Mouse (Mus musculus): ENCODE measurements around the gene Axin2. TPM values are rescaled to one million over a fixed set of nuclear protein-coding genes. Genes with fewer than 3 reads are reported as not detected.

The Axin2 gene
- polyA plus RNA-seq, 1 experiment = 0.04 TPM

- no peak overlapping the region for H3K4me3 ChIP-seq (replicated peaks)
- no peak for TF ChIP-seq GATA1 (IDR thresholded peaks at IDR 0.05; ENCODE audit: borderline replicate concordance, low read length)
- no peak for TF ChIP-seq FLI1 (IDR thresholded peaks at IDR 0.05; ENCODE audit: low read length)
Observed at GRCm38 (mm10) chr11:108981012-108981411, 60.9 kb downstream of the Axin2 start.

DNA sequence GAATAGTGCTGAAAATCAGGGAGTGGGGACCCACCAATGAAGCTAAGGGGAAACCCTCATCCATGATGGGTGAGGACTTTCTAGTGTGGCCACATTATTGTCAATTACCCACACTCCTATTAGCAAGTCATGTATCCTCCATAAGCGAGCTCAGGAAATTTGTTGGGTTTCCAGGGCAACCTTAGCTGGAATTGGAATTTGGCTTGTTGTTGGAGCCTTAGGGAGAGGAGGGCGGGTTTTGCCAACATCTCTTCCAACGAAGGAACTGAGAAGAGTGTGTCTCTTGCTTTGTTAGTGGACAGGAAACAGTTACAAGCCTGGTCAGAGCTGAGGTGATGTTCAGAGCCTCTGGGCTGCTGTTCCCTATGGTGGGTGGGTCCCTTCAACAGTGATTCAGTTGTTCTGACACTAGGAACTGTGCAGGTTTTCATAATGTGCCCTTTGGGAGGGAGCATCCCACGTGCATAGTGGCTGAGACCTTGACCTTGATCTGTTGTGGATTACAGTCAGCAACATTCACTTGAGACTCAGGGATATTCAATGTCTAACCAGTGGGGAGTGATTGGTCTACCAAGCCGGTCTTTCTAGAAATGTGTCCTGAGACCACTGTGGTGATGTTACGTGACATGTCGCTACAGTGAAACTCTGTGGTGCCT is 63.4 kb downstream of the Axin2 start:
- Histone ChIP-seq H3K36me3 (replicated peaks; ENCODE audit: low read length) (no peaks in the 10 kb centered on the region), H3K27me3 (replicated peaks) (no peaks in the 10 kb centered on the region), H3K4me1 (no peaks in the 10 kb centered on the region), H3K9me3 (peaks cover 36% of the 10 kb centered on the region), H3K4me3 (replicated peaks) (no peak overlapping the region)
- TF ChIP-seq GATA1 (IDR thresholded peaks at IDR 0.05; ENCODE audit: borderline replicate concordance, low read length) (no peak), FLI1 (IDR thresholded peaks at IDR 0.05; ENCODE audit: low read length) (no peak)

More at GRCm38 (mm10) chr11:108981012-108981411, 60.9 kb downstream of the Axin2 start:
- Histone ChIP-seq H3K9me3 (peaks cover 44% of the 10 kb centered on the region), H3K27me3 (replicated peaks) (no peaks in the 10 kb centered on the region), H3K4me1 (no peaks in the 10 kb centered on the region), H3K36me3 (replicated peaks; ENCODE audit: low read length) (no peaks in the 10 kb centered on the region)

DNA sequence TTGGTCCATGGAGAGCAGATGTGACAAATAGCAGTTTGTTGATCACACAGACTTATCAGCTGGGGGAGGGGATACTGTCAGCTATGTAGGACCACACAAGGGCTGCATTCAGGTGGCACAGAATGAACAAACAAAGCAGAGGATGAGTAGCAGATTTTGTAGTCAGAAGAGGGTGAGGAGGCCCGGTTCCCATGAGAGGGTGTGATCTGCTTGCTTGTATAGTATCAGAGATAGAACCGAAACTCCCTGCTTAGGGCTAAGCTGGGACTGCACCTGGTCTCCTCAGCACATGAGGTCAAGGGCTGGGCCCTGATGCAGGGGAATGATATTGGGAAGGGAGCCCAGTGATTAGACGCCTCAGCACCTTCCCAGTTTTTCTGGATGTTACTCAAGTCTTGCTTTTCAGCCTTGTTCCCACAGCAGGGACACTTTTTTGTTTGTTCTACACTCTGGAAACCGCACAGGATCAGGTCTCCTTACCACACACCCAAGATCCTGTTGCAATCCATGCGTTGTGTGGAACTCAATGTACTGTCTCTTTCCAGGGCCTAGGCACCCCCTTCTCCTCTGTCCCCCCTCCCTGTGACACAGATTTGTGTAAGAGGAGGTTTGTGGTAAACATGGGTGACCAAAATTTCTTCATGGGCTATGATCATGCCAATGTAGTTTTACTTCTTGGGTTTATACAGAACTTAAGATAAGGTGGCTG is 64.7 kb downstream of the Axin2 start:
- H3K4me1 ChIP-seq = no peaks in the 10 kb centered on the region
- TF ChIP-seq GATA1 (IDR thresholded peaks at IDR 0.05; ENCODE audit: borderline replicate concordance, low read length) (no peak), FLI1 (IDR thresholded peaks at IDR 0.05; ENCODE audit: low read length) (no peak)
- no peaks in the 10 kb centered on the region for H3K36me3 ChIP-seq (replicated peaks; ENCODE audit: low read length)
- H3K27me3 ChIP-seq (replicated peaks) = no peaks in the 10 kb centered on the region
- H3K9me3 ChIP-seq = peaks cover 33% of the 10 kb centered on the region
- H3K4me3 ChIP-seq (replicated peaks) = no peak overlapping the region

DNA sequence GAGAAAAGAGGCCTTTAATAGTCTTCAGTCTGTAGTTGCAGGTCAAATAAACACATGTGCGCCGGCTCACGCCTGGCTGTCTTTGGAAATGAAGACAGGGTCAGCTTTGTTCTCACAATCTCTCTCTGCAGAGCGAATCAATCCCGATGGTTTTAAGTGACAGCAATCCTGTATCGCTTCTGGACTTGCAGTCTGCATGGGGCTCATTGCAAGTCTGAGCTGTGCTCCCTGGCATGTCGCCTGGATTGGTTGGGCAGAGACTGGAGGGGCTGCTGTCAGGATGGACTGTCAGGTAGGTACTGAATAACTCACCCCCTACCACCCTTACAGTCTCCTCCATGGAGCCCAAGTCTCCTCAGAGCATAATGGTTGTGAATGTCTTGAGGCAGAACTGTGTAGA is 65.7 kb downstream of the Axin2 start:
- no peak for TF ChIP-seq GATA1 (IDR thresholded peaks at IDR 0.05; ENCODE audit: borderline replicate concordance, low read length)
- TF ChIP-seq FLI1 (IDR thresholded peaks at IDR 0.05; ENCODE audit: low read length) = no peak
- H3K4me3 ChIP-seq (replicated peaks) = no peak overlapping the region
- no peaks in the 10 kb centered on the region for H3K27me3 ChIP-seq (replicated peaks)
- no peaks in the 10 kb centered on the region for H3K36me3 ChIP-seq (replicated peaks; ENCODE audit: low read length)
- peaks cover 24% of the 10 kb centered on the region for H3K9me3 ChIP-seq
- H3K4me1 ChIP-seq = no peaks in the 10 kb centered on the region

- Histone ChIP-seq H3K9me3 (peaks cover 16% of the 10 kb centered on the region; the same call in 1 of the 2 replicates), H3K4me1 (no peaks in the 10 kb centered on the region), H3K36me3 (replicated peaks; ENCODE audit: low read length) (no peaks in the 10 kb centered on the region), H3K4me3 (replicated peaks) (no peak overlapping the region), H3K27me3 (replicated peaks) (no peaks in the 10 kb centered on the region)
- no peak for TF ChIP-seq FLI1 (IDR thresholded peaks at IDR 0.05; ENCODE audit: low read length)
- TF ChIP-seq GATA1 (IDR thresholded peaks at IDR 0.05; ENCODE audit: borderline replicate concordance, low read length) = no peak
Observed at GRCm38 (mm10) chr11:108987226-108987625, 67.1 kb downstream of the Axin2 start.

DNA sequence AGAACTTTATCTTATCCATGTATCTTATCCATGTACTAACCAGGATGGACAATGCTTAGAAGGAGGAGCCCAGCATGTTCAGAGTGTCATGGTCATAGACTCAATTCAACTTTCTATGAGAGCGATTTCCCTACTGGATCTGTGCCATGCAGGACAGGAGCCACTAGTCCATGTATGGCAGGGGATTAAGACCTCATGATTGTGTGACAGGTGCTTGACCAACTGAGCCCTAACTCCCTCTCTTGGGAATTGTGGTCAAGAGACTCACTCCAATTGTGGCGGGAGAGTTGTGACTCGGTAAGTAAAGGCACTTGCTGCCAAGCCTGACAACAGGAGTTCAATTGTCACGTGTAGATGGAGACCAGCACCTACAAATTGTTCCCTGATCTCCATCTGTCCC is 67.6 kb downstream of the Axin2 start:
- no peak for TF ChIP-seq FLI1 (IDR thresholded peaks at IDR 0.05; ENCODE audit: low read length)
- TF ChIP-seq GATA1 (IDR thresholded peaks at IDR 0.05; ENCODE audit: borderline replicate concordance, low read length) = no peak
- Histone ChIP-seq H3K9me3 (peaks cover 21% of the 10 kb centered on the region), H3K27me3 (replicated peaks) (no peaks in the 10 kb centered on the region), H3K4me3 (replicated peaks) (no peak overlapping the region), H3K36me3 (replicated peaks; ENCODE audit: low read length) (no peaks in the 10 kb centered on the region), H3K4me1 (no peaks in the 10 kb centered on the region)

- H3K27me3 ChIP-seq (replicated peaks) = no peaks in the 10 kb centered on the region
- no peaks in the 10 kb centered on the region for H3K4me1 ChIP-seq
- no peak overlapping the region for H3K4me3 ChIP-seq (replicated peaks)
- no peaks in the 10 kb centered on the region for H3K36me3 ChIP-seq (replicated peaks; ENCODE audit: low read length)
- TF ChIP-seq GATA1 (IDR thresholded peaks at IDR 0.05; ENCODE audit: borderline replicate concordance, low read length) = no peak
- no peak for TF ChIP-seq FLI1 (IDR thresholded peaks at IDR 0.05; ENCODE audit: low read length)
- H3K9me3 ChIP-seq = peaks cover 16% of the 10 kb centered on the region
Observed at GRCm38 (mm10) chr11:108988258-108988657, 68.1 kb downstream of the Axin2 start.

- H3K4me1 ChIP-seq = no peaks in the 10 kb centered on the region
- H3K9me3 ChIP-seq = peaks cover 12% of the 10 kb centered on the region
- H3K27me3 ChIP-seq (replicated peaks) = no peaks in the 10 kb centered on the region
- no peaks in the 10 kb centered on the region for H3K36me3 ChIP-seq (replicated peaks; ENCODE audit: low read length)
- no peak overlapping the region for H3K4me3 ChIP-seq (replicated peaks)
- TF ChIP-seq GATA1 (IDR thresholded peaks at IDR 0.05; ENCODE audit: borderline replicate concordance, low read length) (no peak), FLI1 (IDR thresholded peaks at IDR 0.05; ENCODE audit: low read length) (no peak)
Observed at GRCm38 (mm10) chr11:108989940-108990339, 69.8 kb downstream of the Axin2 start.

DNA sequence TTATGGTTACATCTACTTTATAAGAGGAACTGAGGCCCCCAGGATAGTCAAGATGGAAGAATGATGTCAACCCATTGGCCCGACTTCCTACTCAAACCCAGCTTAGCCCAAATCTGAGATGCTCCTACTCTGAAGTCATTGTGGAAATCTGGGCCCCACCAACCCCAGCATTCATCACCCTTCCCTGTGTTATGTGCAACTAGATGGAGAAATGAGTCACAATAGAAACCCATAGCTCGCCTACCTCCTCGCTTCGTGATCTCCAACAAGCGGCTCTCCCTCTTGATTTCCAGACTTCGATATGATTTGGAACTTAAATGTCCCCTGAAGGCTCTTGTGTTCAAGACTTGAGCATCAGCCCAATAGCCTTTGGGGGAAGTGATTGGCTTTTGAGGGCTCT is 73.3 kb downstream of the Axin2 start:
- TF ChIP-seq GATA1 (IDR thresholded peaks at IDR 0.05; ENCODE audit: borderline replicate concordance, low read length) (no peak), FLI1 (IDR thresholded peaks at IDR 0.05; ENCODE audit: low read length) (no peak)
- H3K9me3 ChIP-seq = peaks cover 24% of the 10 kb centered on the region
- no peaks in the 10 kb centered on the region for H3K27me3 ChIP-seq (replicated peaks)
- no peak overlapping the region for H3K4me3 ChIP-seq (replicated peaks)
- H3K36me3 ChIP-seq (replicated peaks; ENCODE audit: low read length) = no peaks in the 10 kb centered on the region
- no peaks in the 10 kb centered on the region for H3K4me1 ChIP-seq

Measured in megakaryocyte, embryonic 14.5 days (primary cell).